Mouse (Mus musculus) right cerebral cortex, postnatal 10 days (tissue): ENCODE results near the gene Fam168a.
"Not testable (repeated sequence)": the region's sequence is repeated elsewhere in the genome, so short reads cannot be mapped to it uniquely, and the experiment has no call there.

Experiments used
- DNase-seq, 2 experiments: peaks; one replicate each; pipeline ENCODE4 v3.0.0; 2021; ENCODE audit warnings: low spot score in 2 of 2

Gene Fam168a

DNA sequence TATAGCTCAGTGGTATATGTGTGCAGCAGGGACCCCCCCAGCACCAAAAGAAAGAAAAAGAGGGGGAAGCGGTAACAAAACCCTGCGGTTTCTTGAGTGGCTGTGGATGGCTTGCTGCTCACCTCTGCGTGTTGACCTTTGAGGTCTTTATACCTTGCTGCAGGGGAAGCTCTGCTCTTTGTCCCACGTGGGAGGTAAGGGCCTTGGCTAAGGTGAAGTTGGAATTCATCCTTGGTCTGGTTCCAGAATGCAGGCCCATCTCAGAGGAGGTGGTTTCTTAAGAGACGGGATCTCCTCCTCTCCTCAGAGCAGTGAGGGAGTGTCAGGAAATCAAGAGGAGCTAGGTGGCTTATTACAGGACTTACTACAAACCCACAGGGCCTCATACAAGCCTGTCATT lies 135.7 kb downstream of the Fam168a start:
- DNase-seq, result no peak

DNA sequence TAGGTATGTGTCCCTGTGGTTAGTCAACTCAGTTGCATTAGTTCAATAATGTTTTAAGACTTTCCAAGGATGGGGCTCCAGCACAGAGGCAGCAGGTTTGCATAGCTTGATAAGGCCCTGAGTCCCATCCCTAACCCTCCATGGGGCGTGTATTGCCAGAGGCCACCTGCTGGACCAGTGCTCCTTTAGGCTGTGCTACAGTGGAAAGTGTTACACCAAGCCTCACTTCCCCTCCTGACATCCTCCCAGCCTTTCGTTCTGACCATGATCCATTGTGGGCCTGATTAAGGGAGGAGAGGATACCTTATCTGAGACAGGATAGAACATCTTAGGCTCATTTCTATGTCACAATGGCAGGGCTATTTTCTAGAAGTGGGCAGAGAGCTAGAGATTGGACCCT lies 137.4 kb downstream of the Fam168a start:
- no peak for DNase-seq

DNA sequence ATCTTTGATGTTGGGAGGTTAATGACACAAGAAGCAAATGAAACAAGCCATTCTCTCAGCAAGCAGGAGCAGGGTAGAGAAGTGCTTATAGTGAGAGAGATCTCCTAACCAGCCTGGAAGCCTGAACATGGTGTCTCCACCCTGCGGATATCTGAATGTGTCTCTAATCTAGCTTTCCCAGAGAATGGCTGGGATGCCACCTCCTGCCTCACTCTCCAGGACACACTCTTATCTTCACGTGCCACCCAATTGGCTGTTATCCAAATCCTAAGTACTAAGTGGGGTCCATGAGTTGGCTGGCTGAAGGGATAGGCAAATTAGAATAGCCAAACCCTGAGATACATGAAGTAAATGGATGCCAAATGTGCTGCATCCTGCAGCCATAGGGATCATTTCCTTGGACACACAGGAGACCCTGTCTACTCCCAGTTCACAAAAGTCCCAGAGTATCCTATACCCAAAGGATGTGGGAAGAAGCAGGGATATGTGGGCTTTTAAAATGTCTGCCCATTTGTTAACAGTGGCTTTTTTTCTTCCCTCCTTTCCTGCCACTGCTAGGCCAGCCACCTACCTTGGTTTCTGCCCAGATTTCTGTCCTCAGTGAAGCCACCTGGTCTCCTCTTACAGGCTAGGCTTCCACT lies 138.1 kb downstream of the Fam168a start:
- DNase-seq, result peak in 1 of 2 experiments; percentile 38

DNA sequence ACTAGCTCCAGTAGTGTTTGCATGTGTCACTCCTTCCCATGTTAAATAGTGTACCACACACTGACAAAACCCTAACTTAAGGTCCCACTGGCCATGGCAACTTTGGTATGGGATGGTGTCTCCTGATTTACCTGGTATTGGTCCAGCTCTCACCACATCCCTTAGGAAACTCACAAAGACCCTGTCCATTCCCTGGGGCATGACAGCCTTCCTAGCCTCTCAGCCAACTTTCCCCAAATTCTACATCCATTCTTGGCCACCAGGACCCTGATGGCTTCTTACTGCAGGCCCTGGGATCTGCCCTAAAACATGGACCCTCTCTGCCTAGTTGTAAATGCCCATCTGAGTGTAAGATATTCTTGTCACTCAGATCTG lies 138.6 kb downstream of the Fam168a start:
- DNase-seq, result no peak

DNA sequence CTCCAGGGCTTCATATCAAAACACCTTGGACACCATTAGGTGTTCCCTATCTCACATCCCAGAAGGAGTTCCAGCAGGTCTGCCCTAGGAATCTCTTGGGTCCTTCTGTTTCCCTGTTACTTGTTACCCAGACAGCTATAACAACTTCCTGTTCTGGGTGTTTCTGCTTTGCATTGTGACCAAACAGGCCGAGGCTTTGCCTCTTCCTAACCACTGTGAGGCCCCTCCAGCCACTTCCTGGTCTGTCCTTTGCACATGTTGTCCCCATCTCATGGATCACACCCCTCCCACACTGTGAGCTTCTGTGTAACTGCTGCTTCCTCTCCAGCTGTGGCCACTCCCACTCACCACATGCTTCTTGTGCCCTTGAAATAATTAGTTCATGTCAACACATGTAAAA lies 139.0 kb downstream of the Fam168a start:
- DNase-seq, result peak; percentile 66 to 79

DNA sequence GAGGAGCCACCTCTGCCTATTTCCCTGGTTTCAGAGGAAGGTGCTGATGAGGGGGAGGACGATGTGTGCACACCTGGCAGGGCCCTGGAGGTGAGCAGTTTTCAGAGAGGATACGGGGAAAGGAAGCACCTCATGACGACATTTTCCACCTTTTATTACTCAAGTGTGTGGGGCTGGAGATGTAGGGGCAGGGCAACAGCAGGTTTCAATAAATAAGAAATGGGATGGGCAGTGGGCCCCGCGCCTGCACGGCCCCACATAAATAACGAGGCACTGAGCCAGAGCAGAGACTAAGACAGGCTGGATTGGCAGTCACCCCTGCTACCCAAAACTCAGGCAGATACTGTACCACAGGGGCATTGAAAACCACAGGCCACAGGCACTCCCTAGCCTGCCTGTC lies 139.6 kb downstream of the Fam168a start:
- not testable (repeated sequence) for DNase-seq

DNA sequence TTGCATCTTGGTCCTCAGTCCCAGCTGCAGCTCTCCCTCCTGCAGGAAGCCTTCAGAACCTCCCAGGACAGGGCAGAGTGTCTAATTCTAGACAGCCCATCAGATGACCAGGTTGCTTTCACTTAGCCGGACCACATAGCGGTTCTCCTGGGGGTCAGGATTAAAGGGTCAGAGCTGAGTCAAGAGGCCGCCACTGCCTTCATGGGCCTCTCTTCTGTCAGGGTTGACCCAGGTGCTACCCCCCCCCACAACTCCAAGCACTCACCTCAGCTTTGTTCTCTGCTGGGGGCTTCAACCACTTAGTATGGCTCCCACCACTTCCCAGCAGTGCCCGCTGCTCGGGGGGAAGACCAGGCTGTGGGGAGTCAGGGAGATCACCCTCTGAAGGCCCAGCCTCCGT lies 140.7 kb downstream of the Fam168a start:
- DNase-seq, result no peak

DNA sequence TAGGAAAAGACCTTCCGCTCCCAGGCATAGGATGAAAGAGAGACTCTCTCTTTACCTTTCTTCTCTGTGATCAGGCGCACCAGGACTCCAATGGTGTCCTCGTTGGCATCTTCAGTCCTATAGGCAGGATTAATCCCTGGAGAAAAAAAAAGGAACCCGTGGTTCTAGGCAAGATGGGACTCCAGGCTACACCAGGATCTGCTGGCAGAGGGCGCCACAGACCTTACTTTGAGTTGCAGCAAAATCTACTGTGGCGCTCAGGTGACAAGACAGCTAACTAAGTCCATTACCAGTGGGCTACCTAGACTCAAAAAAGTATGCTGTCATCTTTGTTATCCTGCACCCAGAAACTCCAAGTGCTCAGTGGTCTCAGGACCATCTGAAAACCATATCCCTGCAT lies 142.3 kb downstream of the Fam168a start:
- DNase-seq, result peak; percentile 76 to 84

DNA sequence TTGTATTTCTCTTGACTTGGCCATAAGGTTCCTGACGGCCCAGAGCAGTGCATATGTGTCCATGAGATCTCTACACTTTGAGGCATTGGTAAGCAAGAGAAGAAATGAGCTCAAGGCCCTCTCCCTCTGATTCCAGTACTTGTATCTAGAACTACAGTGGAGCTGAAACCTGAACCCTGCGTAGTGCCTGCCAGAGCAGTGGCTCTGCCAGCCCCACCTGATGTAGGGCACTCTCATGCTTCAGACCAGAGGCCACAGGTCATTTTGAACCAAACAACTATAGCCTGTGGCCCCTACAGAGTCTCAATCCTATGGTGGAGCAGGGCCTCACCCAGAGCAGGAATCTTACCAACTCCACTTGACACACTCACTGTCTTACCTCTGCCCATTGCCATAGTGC lies 143.1 kb downstream of the Fam168a start:
- no peak for DNase-seq

DNA sequence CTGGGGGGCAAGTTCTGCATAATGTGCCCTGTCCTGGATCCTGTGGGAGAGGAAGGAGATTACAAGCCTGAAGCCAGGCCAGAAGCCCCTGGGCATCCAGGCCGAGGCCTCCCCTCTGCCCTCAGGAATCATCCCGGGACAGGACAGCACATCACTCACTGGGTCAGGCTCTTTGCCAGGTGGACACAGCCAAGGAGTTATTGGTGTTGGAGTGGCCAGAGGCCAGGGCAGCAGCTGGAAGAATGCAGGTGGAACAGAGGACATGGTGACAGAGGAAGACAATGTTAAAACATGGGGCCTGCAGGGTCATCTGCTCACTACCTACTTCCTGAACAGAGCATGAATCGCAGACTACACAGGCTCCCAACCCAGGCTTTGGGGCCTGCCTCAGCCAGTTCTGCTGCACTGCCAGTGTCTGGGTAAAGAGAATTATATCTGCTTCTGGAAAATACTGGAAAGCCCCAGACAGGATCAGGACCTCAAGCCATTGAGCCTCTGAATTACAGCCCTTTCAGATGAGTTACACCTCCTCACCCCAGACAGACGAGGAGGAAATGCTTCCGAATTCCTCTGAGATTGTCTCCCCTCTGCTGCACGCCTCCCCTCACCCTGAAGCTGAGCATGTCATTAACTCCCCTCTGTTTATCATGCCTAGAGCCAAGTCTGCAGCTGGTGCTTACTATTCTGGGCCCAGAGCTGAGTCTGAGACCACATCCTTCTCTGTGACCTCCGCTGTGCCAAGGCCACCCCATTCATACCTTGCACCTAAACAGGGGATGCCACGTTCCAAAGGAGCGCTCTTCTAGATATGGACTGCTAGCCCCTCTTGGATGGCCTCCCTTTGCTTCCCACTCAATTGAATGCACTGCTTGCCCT lies 145.3 kb downstream of the Fam168a start:
- DNase-seq, result peak in 1 of 2 experiments; percentile 44

DNA sequence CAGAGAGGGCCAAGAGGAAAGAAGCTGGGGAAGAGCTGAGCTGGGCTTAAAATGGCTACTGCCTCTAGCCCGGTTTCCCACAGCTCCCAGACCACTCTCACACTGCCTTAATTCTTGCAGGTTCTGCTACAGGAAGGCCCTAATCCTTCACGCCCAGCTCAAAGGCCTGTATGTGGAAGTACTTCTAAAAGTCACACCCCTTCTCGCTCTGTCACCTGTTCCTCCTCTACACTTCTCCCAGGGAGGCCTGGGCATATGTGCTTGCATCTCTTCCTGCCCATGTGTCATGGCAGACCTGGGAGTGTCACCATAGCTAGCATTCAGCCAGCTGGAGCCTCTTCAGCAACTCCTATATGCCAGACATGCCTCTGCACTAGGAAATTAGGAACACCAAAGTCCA lies 147.0 kb downstream of the Fam168a start:
- DNase-seq, result no peak

DNA sequence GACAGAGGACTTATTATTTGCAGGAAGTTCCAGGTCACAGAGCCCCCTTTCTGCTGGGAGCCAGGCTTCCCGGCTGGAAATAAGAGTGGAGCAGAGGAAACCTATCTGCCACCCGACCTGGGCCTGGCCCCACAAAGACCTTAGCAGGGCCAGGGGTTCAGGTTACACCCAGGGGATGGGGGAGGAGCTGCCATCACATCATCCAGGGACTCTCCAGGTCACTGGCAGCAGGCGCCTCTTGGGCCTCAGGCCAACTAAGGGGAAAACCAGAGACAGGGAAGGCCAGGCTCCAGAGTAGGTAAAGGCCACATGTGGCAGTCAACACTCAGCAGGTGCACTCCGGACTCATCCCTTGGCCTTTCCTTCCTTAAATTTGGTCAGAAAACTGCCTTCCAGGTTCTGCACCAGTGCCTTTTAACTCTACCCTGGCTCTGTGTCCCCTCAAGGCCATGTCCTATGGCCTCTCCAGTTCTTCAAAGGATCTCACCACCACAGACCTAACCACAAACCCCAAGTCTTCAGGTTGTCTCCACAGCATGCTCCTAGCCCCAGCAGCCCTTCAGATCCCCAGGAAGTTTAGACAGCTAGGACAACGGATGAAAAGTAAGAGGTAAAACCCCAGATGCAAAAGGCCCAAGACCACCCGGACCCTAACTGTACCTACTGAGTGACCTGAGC lies 147.8 kb downstream of the Fam168a start:
- no peak for DNase-seq

DNA sequence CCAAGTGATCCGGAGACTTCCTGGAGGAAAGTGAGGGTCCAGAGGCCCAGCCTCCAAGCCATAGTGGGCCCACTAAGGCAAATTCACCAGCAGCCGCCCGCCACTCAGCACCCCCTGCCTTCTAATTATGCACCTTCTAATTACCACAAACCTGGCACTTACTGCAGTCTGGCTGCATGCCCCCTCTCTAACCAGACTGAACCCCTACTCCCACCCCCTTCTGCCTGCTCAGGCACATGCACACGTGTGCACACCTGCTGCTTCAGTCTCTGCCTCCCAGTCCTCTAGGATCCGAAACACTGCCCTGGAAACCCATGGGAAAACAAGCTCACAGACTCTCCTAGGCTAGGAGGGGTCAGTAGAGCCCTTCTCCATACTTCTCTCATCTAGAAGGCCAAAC lies 148.4 kb downstream of the Fam168a start:
- no peak for DNase-seq

DNA sequence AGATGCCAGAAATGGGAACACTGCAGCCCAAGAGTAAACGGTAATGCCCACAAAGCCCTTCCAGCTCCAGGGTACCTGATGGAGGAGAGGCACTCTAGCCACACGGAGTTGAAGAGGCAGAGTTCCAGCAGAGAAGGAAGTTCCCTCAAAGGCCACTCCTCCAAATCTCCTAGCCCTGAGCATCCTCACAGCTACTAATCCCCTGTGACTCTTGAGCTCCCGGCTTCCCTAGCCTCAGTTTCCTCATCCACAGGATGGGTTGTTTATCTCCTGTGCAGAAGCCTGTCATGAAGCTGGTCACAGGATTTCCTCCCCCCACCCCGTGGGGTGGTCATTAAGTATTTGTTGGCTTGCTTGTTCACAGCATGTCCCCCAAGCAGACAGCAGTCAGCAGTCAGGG lies 148.9 kb downstream of the Fam168a start:
- no peak for DNase-seq

DNA sequence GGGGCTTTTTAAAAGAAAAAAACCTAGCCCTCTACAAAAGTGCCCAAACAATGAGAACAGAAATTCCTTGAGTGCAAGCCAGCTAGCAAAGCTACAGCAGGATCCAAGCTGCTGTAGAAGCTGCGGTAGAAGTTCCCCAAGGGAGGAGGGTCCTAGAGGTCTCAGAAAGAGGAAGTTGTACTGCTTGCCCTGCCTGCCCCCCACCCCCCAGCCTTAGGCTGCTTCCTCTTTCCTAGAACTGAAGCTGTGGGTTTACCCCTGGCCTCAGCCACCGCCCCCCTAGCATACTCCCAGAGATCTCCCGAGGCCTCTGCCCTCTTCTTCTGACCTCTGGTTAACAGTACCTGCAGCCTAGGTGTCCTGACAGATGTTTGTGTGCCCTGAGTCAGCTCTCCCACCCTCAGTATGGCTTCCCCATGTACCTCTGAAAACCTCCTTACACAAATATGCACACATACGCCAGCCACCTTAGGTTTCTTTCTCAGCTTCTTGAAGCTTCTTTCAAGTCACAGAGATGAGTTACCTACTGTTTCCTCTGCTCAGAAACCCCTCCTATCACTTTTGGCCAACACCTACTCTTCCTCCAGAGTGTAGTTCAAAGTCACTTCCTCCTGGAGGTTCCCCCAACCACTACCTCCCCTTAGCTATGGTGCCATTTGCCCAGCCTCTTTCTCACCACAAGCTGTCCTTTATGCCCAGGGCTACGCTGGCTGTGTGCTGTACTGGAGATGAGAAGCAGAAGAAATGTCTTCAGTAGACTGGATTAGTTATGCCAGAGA lies 149.5 kb downstream of the Fam168a start:
- DNase-seq, result peak; percentile 60 to 66

DNA sequence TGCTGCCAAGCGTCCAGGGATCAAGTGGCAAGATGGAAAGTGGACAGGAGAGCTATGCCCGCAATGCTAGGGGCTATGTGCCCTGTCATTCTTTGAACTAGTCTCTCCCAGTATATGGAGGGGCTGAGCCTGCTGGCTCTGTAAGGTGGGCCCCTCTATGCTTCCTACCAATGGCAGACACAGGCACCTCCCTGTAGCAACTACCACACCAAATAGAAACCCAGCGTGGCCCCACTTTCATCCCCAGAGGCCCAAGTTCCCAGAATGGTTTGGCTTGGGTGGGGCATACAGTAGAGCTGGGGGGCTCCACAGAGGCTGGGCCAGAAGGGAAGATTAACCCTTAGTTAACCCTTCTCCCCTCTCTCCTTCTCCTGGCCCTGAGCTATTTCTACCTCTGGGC lies 154.0 kb downstream of the Fam168a start:
- DNase-seq, result no peak

DNA sequence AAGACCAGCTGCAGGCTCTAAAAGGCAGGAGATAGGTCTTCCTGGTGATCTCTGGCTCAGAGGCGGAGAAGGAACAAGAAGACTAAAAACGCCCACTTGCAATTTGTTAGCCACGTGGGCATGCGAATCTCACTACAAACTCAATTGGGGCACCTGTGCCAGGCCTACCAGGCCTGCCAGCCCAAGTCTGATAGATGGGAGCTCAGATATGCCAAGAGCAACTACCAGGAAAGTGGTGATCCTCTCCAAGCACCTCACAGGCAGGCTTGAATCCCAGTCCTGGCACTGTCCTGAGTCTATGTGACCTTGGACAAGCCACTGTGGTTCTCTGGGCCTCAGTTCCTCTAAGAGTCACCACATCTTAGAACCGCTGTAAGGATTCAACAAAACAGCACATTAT lies 154.8 kb downstream of the Fam168a start:
- no peak for DNase-seq

DNA sequence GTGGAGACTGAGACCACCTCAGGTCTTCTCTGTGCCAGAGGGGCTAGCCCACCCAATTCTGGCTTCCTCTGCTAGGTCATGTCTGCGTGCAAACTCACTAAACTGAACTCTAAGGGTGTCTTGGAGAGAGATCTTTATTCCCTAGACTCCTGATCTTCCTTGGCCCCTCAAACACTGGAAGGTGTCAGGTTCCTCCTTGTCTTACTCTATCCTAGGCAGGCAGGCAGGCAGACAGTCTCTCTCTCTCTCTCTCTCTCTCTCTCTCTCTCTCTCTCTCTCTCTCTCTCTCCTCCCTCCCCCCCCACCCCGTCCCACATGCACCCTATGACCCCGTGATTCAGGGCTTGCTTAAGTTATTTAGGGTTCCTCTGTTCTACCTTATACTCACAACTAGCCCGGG lies 155.9 kb downstream of the Fam168a start:
- DNase-seq, result no peak

DNA sequence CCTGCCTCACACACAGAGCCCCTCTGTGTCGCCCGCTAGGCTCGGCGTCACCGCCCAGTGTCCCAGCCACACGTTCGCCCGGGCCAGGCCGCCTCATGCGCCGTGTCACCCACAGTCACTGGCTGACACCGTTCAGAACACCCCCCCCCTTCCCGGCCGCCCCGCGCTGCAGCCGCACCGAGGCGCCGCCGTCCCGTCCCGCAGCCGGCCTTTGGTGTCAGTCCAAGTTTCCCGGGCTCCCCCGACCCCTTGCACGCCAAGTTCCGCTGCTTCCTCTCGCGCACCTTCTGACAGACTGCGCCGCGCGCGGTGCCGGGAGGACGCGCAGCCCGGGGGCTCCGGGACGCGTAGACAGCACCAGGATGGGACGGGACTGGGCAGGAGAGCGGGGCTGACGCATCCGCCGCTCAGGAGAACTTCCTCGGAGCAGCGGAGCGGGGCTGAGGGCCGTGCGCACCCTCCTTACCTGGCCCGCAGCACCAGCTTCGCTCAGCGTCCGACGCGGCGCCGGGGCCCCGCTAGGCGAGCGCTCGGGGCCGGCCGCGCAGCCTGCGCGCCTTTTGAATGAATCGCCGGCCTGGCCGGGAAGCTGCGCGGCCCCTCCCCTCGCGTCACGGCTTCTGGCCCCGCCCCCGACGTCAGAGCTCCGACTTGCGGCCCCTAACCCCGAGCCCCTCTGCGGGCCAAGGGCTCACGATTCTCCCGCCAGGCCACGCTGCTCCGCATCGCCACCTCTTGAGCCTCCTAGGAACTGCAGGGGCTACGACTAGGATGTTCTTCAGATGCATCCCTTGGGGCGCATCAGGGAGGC lies 156.6 kb downstream of the Fam168a start, which contains the start of gene Relt:
Gene Relt (minus strand): TSS at position 619 of the 811 bp plus-strand sequence.
- DNase-seq, result peak; percentile 92 to 95

DNA sequence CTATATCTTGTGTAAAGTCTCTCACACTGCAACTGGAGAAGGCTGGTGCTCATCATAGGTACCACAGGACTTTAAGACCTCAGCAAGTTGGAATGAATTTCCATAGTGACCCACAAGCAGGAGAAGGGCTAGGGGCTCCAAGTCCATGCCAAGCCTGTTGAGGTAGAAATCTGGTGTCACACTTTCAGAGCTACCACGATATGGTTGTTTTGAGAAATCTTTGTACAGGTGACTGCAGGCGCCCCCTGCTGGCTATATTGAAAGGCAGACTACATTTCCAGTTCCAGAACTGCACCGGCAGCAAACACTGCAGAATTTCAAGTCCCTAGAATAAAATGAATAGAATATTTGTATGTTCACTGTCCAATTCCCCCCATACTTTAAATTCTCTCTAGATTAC lies 160.2 kb downstream of the Fam168a start:
- peak; percentile 83 to 86 for DNase-seq

DNA sequence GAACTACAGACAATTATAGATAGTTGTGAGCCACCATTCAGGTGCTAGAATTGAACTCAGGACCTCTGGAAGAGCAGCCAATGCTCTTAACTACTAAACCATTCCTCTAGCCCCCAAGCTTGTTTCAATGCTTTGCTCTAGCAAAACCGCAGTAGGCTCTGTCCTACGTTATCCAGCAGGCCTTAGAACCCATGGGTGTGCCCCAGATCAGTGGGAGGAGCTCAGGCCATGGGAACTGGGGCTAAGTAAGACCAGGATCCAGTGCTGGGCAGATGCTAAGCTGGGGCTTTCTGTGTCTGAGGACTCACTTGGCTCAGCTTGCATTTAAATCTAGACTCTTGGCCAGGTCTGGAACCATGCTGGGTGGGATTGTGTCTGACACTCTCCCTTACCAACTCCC lies 161.1 kb downstream of the Fam168a start:
- no peak for DNase-seq
